Comparison of ENCODE assay signal across 8 mouse cellular contexts in the genomic region with DNA sequence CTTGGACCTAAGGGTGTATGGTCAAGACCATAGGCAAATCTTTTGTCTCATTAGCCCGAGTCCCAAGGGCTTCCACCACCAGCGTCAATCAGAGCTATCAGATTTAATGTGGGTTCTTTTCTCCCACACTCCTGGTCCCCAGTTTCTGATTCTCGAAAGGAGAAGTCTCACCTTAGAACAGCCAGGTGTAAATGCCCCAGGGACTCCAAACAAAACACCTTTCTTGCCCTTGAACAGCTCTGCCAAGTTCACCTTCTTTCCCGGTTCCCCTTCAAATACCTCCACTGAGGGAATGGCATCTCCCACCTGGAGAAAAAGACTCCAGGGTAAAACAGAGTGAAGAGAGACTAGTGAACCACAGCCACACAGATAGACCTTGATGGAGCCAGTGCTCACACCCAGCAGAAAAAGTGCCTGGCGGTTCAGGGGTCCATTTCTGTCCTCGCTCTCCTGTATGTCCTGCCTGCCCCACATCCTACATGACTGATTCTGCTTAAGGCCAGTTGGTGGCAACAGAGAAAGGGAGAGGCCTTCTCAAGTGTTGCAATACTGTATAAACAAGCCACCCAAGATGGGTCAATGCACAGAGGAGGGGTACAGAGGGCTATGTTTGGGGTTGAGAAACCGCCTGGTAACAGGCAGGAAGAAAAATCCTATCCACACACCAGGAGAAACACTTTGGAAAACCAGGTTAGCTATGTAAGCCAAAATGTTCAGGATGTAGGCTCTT. TPM values are rescaled to one million over a fixed set of nuclear protein-coding genes. Genes with fewer than 3 reads are reported as not detected.
A peak's percentile ranks its signal among the peaks of the same experiment; 100 is the strongest.
DNase-seq lines count a peak whose midpoint lies in the region; ATAC-seq and TF ChIP-seq lines count a peak whose summit lies in the region.

No protein-coding gene starts in this region.

- H3K36me3 ChIP-seq in hindbrain, postnatal 0 days (ENCODE audit: insufficient read depth, low read length), result peaks cover 34% of the 10 kb centered on the region

- H3K9ac ChIP-seq in hindbrain, postnatal 0 days (replicated peaks; ENCODE audit: low read length), result no peak overlapping the region; the same call in 1 of the 2 replicates

- DNase-seq in gastrocnemius, adult 2 months, result no peak
- no peak for DNase-seq in gastrocnemius, postnatal 25 days
- no peak for DNase-seq in hindbrain, postnatal 0 days (ENCODE audit: low spot score)
- DNase-seq in ovary, postnatal 36 days (ENCODE audit: low spot score), result no peak
- no peak for DNase-seq in left cerebral cortex, postnatal 14 days (ENCODE audit: low spot score in 2 of 2)
- DNase-seq in thymus, postnatal 25 days, result no peak

- WGBS in hindbrain, postnatal 0 days, result 87% methylated on average over 7 of the region's 7 CpGs

- intact Hi-C loops in gastrocnemius, adult 2 months (cut with DNase I), result loop anchor here (5.0 kb wide), 1 partner anchor 71 kb away; no protein-coding TSS in a partner anchor
- intact Hi-C loops in left cerebral cortex, postnatal 14 days (cut with DNase I), result loop anchor here (5.0 kb wide), 1 partner anchor 51 kb away; the partner anchor contains the start of gene Ccdc88b

- H3K9me3 ChIP-seq in hindbrain, postnatal 0 days (ENCODE audit: low read length), result no peaks in the 10 kb centered on the region

- peak overlapping the region; percentile 73 for H3K4me2 ChIP-seq in hindbrain, postnatal 0 days (ENCODE audit: low read depth, low read length)

- H3K4me1 ChIP-seq in bone marrow macrophage, adult 2 months (ENCODE audit: control insufficient read depth, insufficient read depth, low read length), result peaks cover 13% of the 10 kb centered on the region
- peaks cover 10% of the 10 kb centered on the region; the same call in 1 of the 2 replicates for H3K4me1 ChIP-seq in hindbrain, postnatal 0 days (ENCODE audit: insufficient read depth, low read length)

- peak overlapping the region; percentile 99; the same call in 1 of the 2 replicates for H3K27ac ChIP-seq in gastrocnemius, adult 2 months
- peak overlapping the region; percentile 44 for H3K27ac ChIP-seq in bone marrow macrophage, adult 2 months (ENCODE audit: insufficient read depth, low read depth, low read length)
- H3K27ac ChIP-seq in hindbrain, postnatal 0 days, result no peak overlapping the region

- no peaks in the 10 kb centered on the region for H3K27me3 ChIP-seq in hindbrain, postnatal 0 days (ENCODE audit: insufficient read depth, low read length)

- no peak for ATAC-seq in hindbrain, postnatal 0 days
- ATAC-seq in megakaryocyte, adult 5-6 weeks (ENCODE audit: poor library complexity, severe bottlenecking), result peak; percentile 33

- TF ChIP-seq CTCF in gastrocnemius, adult 2 months (IDR thresholded peaks at IDR 0.05), result no peak
- 0 out of 2 replicates have a peak, but pooled peaks have one; percentile 11 for TF ChIP-seq CTCF in bone marrow macrophage, adult 2 months (IDR thresholded peaks at IDR 0.05; ENCODE audit: low read depth, low read length)
- TF ChIP-seq CTCF in hindbrain, postnatal 0 days (IDR thresholded peaks at IDR 0.05; ENCODE audit: low read depth), result no peak

- peak overlapping the region; percentile 91 for H3K4me3 ChIP-seq in gastrocnemius, adult 2 months
- peak overlapping the region; percentile 81 for H3K4me3 ChIP-seq in bone marrow macrophage, adult 2 months (ENCODE audit: insufficient read depth, low read length)
- peak overlapping the region; percentile 55 for H3K4me3 ChIP-seq in hindbrain, postnatal 0 days (ENCODE audit: low read length)

- TF ChIP-seq POLR2A in bone marrow macrophage, adult 2 months (IDR thresholded peaks at IDR 0.05; ENCODE audit: borderline replicate concordance, low read depth, low read length), result no peak

RNA-seq across cellular contexts. Expression of gene Trmt112, which starts 1.5 kb away (rescaled TPM):
- total RNA-seq in gastrocnemius, adult 2 months (2021), result 10 to 100 TPM; 32.7 to 41.3 TPM
- 10 to 100 TPM; 28.8 to 32.2 TPM for total RNA-seq in gastrocnemius, postnatal 25 days (2021)
- 71.2 and 82.0 TPM in 2 replicates for polyA plus RNA-seq in bone marrow macrophage, adult 2 months (2012; ENCODE audit: insufficient read depth, insufficient read length, missing spikeins)
- 61.7 and 68.6 TPM in 2 replicates for total RNA-seq in hindbrain, postnatal 0 days (2014; rRNA removed)
- 109 and 111 TPM in 2 replicates for polyA plus RNA-seq in hindbrain, postnatal 0 days (2015; fragmentation: Nextera tagmentation; extraction: Ambion mirVana)
- total RNA-seq in megakaryocyte, adult 5-6 weeks (2015), result 133 and 146 TPM in 2 replicates
- total RNA-seq in megakaryocyte, adult 5-6 weeks (2017), result 176 and 188 TPM in 2 replicates
- 10 to 100 TPM; 34.4 to 36.5 TPM for total RNA-seq in left cerebral cortex, postnatal 14 days (2021)

RNA-seq across cellular contexts. Expression of gene Prdx5, which starts 1.9 kb away (rescaled TPM):
- 100 to 1,000 TPM; 177 to 270 TPM for total RNA-seq in gastrocnemius, adult 2 months (2021)
- 100 to 1,000 TPM; 212 to 215 TPM for total RNA-seq in gastrocnemius, postnatal 25 days (2021)
- 349 and 382 TPM in 2 replicates for polyA plus RNA-seq in bone marrow macrophage, adult 2 months (2012; ENCODE audit: insufficient read depth, insufficient read length, missing spikeins)
- 184 and 228 TPM in 2 replicates for total RNA-seq in hindbrain, postnatal 0 days (2014; rRNA removed)
- 587 and 589 TPM in 2 replicates for polyA plus RNA-seq in hindbrain, postnatal 0 days (2015; fragmentation: Nextera tagmentation; extraction: Ambion mirVana)
- total RNA-seq in megakaryocyte, adult 5-6 weeks (2015), result 951 and 1,046 TPM in 2 replicates
- 1,745 and 2,032 TPM in 2 replicates for total RNA-seq in megakaryocyte, adult 5-6 weeks (2017)
- total RNA-seq in left cerebral cortex, postnatal 14 days (2021), result 100 to 1,000 TPM; 354 to 355 TPM

RNA-seq across cellular contexts. Expression of gene Esrra, which starts 13.6 kb away (rescaled TPM):
- 100 to 1,000 TPM in 1 of 2 experiments, 10 to 100 TPM in 1; 80.0 to 108 TPM for total RNA-seq in gastrocnemius, adult 2 months (2021)
- 10 to 100 TPM; 86.8 to 89.5 TPM for total RNA-seq in gastrocnemius, postnatal 25 days (2021)
- 35.3 and 41.6 TPM in 2 replicates for polyA plus RNA-seq in bone marrow macrophage, adult 2 months (2012; ENCODE audit: insufficient read depth, insufficient read length, missing spikeins)
- 47.0 and 61.6 TPM in 2 replicates for total RNA-seq in hindbrain, postnatal 0 days (2014; rRNA removed)
- polyA plus RNA-seq in hindbrain, postnatal 0 days (2015; fragmentation: Nextera tagmentation; extraction: Ambion mirVana), result 11.8 and 12.3 TPM in 2 replicates
- 11.9 and 12.4 TPM in 2 replicates for total RNA-seq in megakaryocyte, adult 5-6 weeks (2015)
- total RNA-seq in megakaryocyte, adult 5-6 weeks (2017), result 24.6 and 28.9 TPM in 2 replicates
- total RNA-seq in left cerebral cortex, postnatal 14 days (2021), result 10 to 100 TPM; 56.0 to 60.9 TPM

RNA-seq across cellular contexts. Expression of gene Catsperz, which starts 17.2 kb away (rescaled TPM):
- not detected for total RNA-seq in gastrocnemius, adult 2 months (2021)
- total RNA-seq in gastrocnemius, postnatal 25 days (2021), result not detected
- not detected in 2 replicates for polyA plus RNA-seq in bone marrow macrophage, adult 2 months (2012; ENCODE audit: insufficient read depth, insufficient read length, missing spikeins)
- total RNA-seq in hindbrain, postnatal 0 days (2014; rRNA removed), result 2.0 TPM in 1 of 2 replicates, not detected in the other
- 2.9 and 3.7 TPM in 2 replicates for polyA plus RNA-seq in hindbrain, postnatal 0 days (2015; fragmentation: Nextera tagmentation; extraction: Ambion mirVana)
- not detected in 2 replicates for total RNA-seq in megakaryocyte, adult 5-6 weeks (2015)
- total RNA-seq in megakaryocyte, adult 5-6 weeks (2017), result not detected in 2 replicates
- 10 to 100 TPM; 23.0 to 28.8 TPM for total RNA-seq in left cerebral cortex, postnatal 14 days (2021)

RNA-seq across cellular contexts. Expression of gene Kcnk4, which starts 26.3 kb away (rescaled TPM):
- not detected for total RNA-seq in gastrocnemius, adult 2 months (2021)
- total RNA-seq in gastrocnemius, postnatal 25 days (2021), result not detected
- not detected in 2 replicates for polyA plus RNA-seq in bone marrow macrophage, adult 2 months (2012; ENCODE audit: insufficient read depth, insufficient read length, missing spikeins)
- total RNA-seq in hindbrain, postnatal 0 days (2014; rRNA removed), result 13.3 and 17.6 TPM in 2 replicates
- polyA plus RNA-seq in hindbrain, postnatal 0 days (2015; fragmentation: Nextera tagmentation; extraction: Ambion mirVana), result 15.9 and 21.7 TPM in 2 replicates
- not detected in 2 replicates for total RNA-seq in megakaryocyte, adult 5-6 weeks (2015)
- 0.11 TPM in 1 of 2 replicates, not detected in the other for total RNA-seq in megakaryocyte, adult 5-6 weeks (2017)
- total RNA-seq in left cerebral cortex, postnatal 14 days (2021), result 10 to 100 TPM; 44.9 to 50.4 TPM
